Mouse (Mus musculus) midbrain, embryonic 16.5 days (tissue): ENCODE data around the gene Htra1. TPM values are rescaled to one million over a fixed set of nuclear protein-coding genes. Genes with fewer than 3 reads are reported as not detected.

Source experiments
- ATAC-seq: fragments of 200-750 bp; cut with Nextera tagmentation; 2 replicates; pipeline ENCODE4 v1.8.0; 2017; ENCODE audit warnings: moderate TSS enrichment
- H3K27ac ChIP-seq: fragments of 300-500 bp; sonication (generic); 2 replicates; pipeline ENCODE4 v1.5.1; 2014; ENCODE audit warnings: mild to moderate bottlenecking, low read length, mixed read lengths
- H3K27me3 ChIP-seq: fragments of 300-500 bp; sonication (generic); 2 replicates; pipeline ENCODE4 v1.6.1; 2014; ENCODE audit warnings: low read depth, low read length, mixed read lengths; ENCODE audit not compliant: control insufficient read depth, insufficient read depth
- H3K36me3 ChIP-seq: fragments of 300-500 bp; sonication (generic); 2 replicates; pipeline ENCODE4 v1.6.1; 2014; ENCODE audit warnings: mild to moderate bottlenecking, low read length, moderate library complexity, mixed read lengths; ENCODE audit not compliant: control insufficient read depth, insufficient read depth
- H3K4me1 ChIP-seq: fragments of 300-500 bp; sonication (generic); 2 replicates; pipeline ENCODE4 v1.6.1; 2014; ENCODE audit warnings: mild to moderate bottlenecking, low read length, mixed read lengths; ENCODE audit not compliant: control insufficient read depth, insufficient read depth
- H3K4me2 ChIP-seq: fragments of 300-500 bp; sonication (generic); 2 replicates; pipeline ENCODE4 v1.6.1; 2014; ENCODE audit warnings: mild to moderate bottlenecking, low read length, mixed read lengths
- H3K4me3 ChIP-seq: fragments of 300-500 bp; sonication (generic); 2 replicates; pipeline ENCODE4 v1.5.1; 2014; ENCODE audit warnings: low read depth, mild to moderate bottlenecking, low read length, moderate library complexity, mixed read lengths
- H3K9ac ChIP-seq: fragments of 300-500 bp; sonication (generic); 2 replicates; pipeline ENCODE4 v1.6.1; 2014; ENCODE audit warnings: low read depth, low read length, mixed read lengths
- H3K9me3 ChIP-seq: fragments of 300-500 bp; sonication (generic); replicated peaks from 2 replicates; pipeline ENCODE4 v1.6.1; 2014; ENCODE audit warnings: mild to moderate bottlenecking, low read length, mixed read lengths; ENCODE audit not compliant: control insufficient read depth, poor library complexity, severe bottlenecking
- WGBS: fragments of 180-500 bp; shearing (Covaris S2); extraction: QIAGEN DNeasy Blood & Tissue Kit; methylation state at CpG from one replicate; pipeline ENCODE4 v1.1.7; 2014; 5-methylcytosine and 5-hydroxymethylcytosine counted together
- polyA plus RNA-seq: library from polyadenylated mRNA; unstranded; fragments of >200 nt; fragmentation: Nextera tagmentation; extraction: Ambion mirVana; gene quantifications from 2 replicates; pipeline ENCODE4 v1.2.1, GENCODE M21; 2015

The Htra1 gene
- polyA plus RNA-seq, 1 experiment from 2014 or later = 15.6 TPM

GRCm38 (mm10) chr7:130940733-130941132 lies 4.8 kb downstream of the Htra1 start:
- WGBS = 72% methylated on average over 8 of the region's 8 CpGs
- Histone ChIP-seq H3K4me3 (no peak overlapping the region), H3K27me3 (peaks cover 25% of the 10 kb centered on the region), H3K36me3 (no peaks in the 10 kb centered on the region), H3K4me1 (peaks cover 8% of the 10 kb centered on the region), H3K9ac (no peak overlapping the region), H3K9me3 (no peaks in the 10 kb centered on the region), H3K27ac (no peak overlapping the region), H3K4me2 (no peak overlapping the region)
- ATAC-seq = no peak

- WGBS = 90% methylated on average over 9 of the region's 9 CpGs
- H3K27ac ChIP-seq = no peak overlapping the region
- no peaks in the 10 kb centered on the region for H3K4me1 ChIP-seq
- H3K4me2 ChIP-seq = no peak overlapping the region
- ATAC-seq = no peak
- peaks cover 5% of the 10 kb centered on the region for H3K27me3 ChIP-seq
- no peak overlapping the region for H3K9ac ChIP-seq
- no peaks in the 10 kb centered on the region for H3K9me3 ChIP-seq
- no peaks in the 10 kb centered on the region for H3K36me3 ChIP-seq
- H3K4me3 ChIP-seq = no peak overlapping the region
Measured at GRCm38 (mm10) chr7:130943280-130943895, 7.5 kb downstream of the Htra1 start.

- ATAC-seq = no peak
- WGBS = 93% methylated on average over 11 of the region's 11 CpGs
Measured at GRCm38 (mm10) chr7:130944766-130945475, 9.0 kb downstream of the Htra1 start.

GRCm38 (mm10) chr7:130945730-130946129 lies 9.8 kb downstream of the Htra1 start:
- Histone ChIP-seq H3K4me3 (no peak overlapping the region), H3K36me3 (no peaks in the 10 kb centered on the region), H3K9me3 (no peaks in the 10 kb centered on the region), H3K27me3 (no peaks in the 10 kb centered on the region), H3K4me1 (no peaks in the 10 kb centered on the region), H3K27ac (no peak overlapping the region), H3K4me2 (no peak overlapping the region), H3K9ac (no peak overlapping the region)
- ATAC-seq = no peak
- 87% methylated on average over 3 of the region's 3 CpGs for WGBS

More at GRCm38 (mm10) chr7:130944766-130945475, 9.0 kb downstream of the Htra1 start:
- no peaks in the 10 kb centered on the region for H3K36me3 ChIP-seq
- no peaks in the 10 kb centered on the region for H3K9me3 ChIP-seq
- no peak overlapping the region for H3K4me2 ChIP-seq
- H3K4me3 ChIP-seq = no peak overlapping the region
- H3K4me1 ChIP-seq = no peaks in the 10 kb centered on the region
- H3K27ac ChIP-seq = no peak overlapping the region
- no peak overlapping the region for H3K9ac ChIP-seq
- no peaks in the 10 kb centered on the region; the same call in 1 of the 2 replicates for H3K27me3 ChIP-seq

- H3K9ac ChIP-seq = no peak overlapping the region
- no peak for ATAC-seq
- no peaks in the 10 kb centered on the region for H3K9me3 ChIP-seq
- H3K4me2 ChIP-seq = no peak overlapping the region
- 90% methylated on average over 12 of the region's 12 CpGs for WGBS
- H3K27me3 ChIP-seq = no peaks in the 10 kb centered on the region
- H3K27ac ChIP-seq = no peak overlapping the region
- no peaks in the 10 kb centered on the region for H3K4me1 ChIP-seq
- H3K4me3 ChIP-seq = no peak overlapping the region
- no peaks in the 10 kb centered on the region for H3K36me3 ChIP-seq
Measured at GRCm38 (mm10) chr7:130946303-130946702, 10.4 kb downstream of the Htra1 start.

GRCm38 (mm10) chr7:130948563-130949208 lies 12.8 kb downstream of the Htra1 start:
- no peak overlapping the region for H3K27ac ChIP-seq
- no peak overlapping the region for H3K4me3 ChIP-seq
- no peak for ATAC-seq

GRCm38 (mm10) chr7:130949331-130949751 lies 13.4 kb downstream of the Htra1 start:
- Histone ChIP-seq H3K36me3 (no peaks in the 10 kb centered on the region), H3K9ac (no peak overlapping the region), H3K4me3 (no peak overlapping the region), H3K27me3 (no peaks in the 10 kb centered on the region), H3K9me3 (no peaks in the 10 kb centered on the region), H3K4me1 (no peaks in the 10 kb centered on the region), H3K4me2 (no peak overlapping the region), H3K27ac (no peak overlapping the region)
- 59% methylated on average over 8 of the region's 8 CpGs for WGBS
- ATAC-seq = no peak

More at GRCm38 (mm10) chr7:130948563-130949208, 12.8 kb downstream of the Htra1 start:
- Histone ChIP-seq H3K36me3 (no peaks in the 10 kb centered on the region), H3K4me1 (no peaks in the 10 kb centered on the region), H3K4me2 (no peak overlapping the region), H3K9ac (no peak overlapping the region), H3K9me3 (no peaks in the 10 kb centered on the region), H3K27me3 (no peaks in the 10 kb centered on the region)
- 76% methylated on average over 5 of the region's 5 CpGs for WGBS

GRCm38 (mm10) chr7:130950482-130950881 lies 14.6 kb downstream of the Htra1 start:
- Histone ChIP-seq H3K4me1 (no peaks in the 10 kb centered on the region), H3K27ac (no peak overlapping the region), H3K36me3 (no peaks in the 10 kb centered on the region), H3K4me3 (no peak overlapping the region), H3K27me3 (no peaks in the 10 kb centered on the region), H3K4me2 (no peak overlapping the region), H3K9ac (no peak overlapping the region), H3K9me3 (no peaks in the 10 kb centered on the region)
- WGBS = 95% methylated on average over 7 of the region's 7 CpGs
- no peak for ATAC-seq

GRCm38 (mm10) chr7:130951004-130951403 lies 15.1 kb downstream of the Htra1 start:
- no peaks in the 10 kb centered on the region for H3K4me1 ChIP-seq
- H3K36me3 ChIP-seq = no peaks in the 10 kb centered on the region
- no peak overlapping the region for H3K4me3 ChIP-seq
- no peak overlapping the region for H3K9ac ChIP-seq
- H3K9me3 ChIP-seq = no peaks in the 10 kb centered on the region; the same call in 1 of the 2 replicates
- ATAC-seq = no peak
- no peak overlapping the region for H3K4me2 ChIP-seq
- WGBS = 90% methylated on average over 5 of the region's 5 CpGs
- no peaks in the 10 kb centered on the region for H3K27me3 ChIP-seq
- no peak overlapping the region for H3K27ac ChIP-seq
